Mouse (Mus musculus) ES-Bruce4 (cell line): ENCODE data around the gene Sgms1. TPM values are rescaled to one million over a fixed set of nuclear protein-coding genes. Genes with fewer than 3 reads are reported as not detected.
"Not testable (repeated sequence)": the region's sequence is repeated elsewhere in the genome, so short reads cannot be mapped to it uniquely, and the experiment has no call there.

Experiments used
- H3K27ac ChIP-seq: 2 replicates; pipeline ENCODE4 v1.5.1; 2012; ENCODE audit warnings: low read length, inconsistent platforms; ENCODE audit not compliant: insufficient read depth
- H3K27me3 ChIP-seq: 2 replicates; pipeline ENCODE4 v1.6.1; 2012; ENCODE audit warnings: mild to moderate bottlenecking, low read length, inconsistent platforms; ENCODE audit not compliant: control insufficient read depth, poor library complexity, insufficient read depth, severe bottlenecking
- H3K36me3 ChIP-seq: 2 replicates; pipeline ENCODE4 v1.6.1; 2012; ENCODE audit warnings: inconsistent platforms, mild to moderate bottlenecking, low read length, moderate library complexity; ENCODE audit not compliant: control insufficient read depth, poor library complexity, insufficient read depth, severe bottlenecking
- H3K4me1 ChIP-seq: one replicate; pipeline ENCODE4 v1.8.1; 2011; ENCODE audit warnings: low read length; ENCODE audit not compliant: control insufficient read depth, insufficient read depth
- H3K4me3 ChIP-seq: 2 replicates; pipeline ENCODE4 v1.5.1; 2011; ENCODE audit warnings: low read depth, mild to moderate bottlenecking, low read length
- H3K9ac ChIP-seq: 2 replicates; pipeline ENCODE4 v1.6.1; 2012; ENCODE audit warnings: low read depth, mild to moderate bottlenecking, inconsistent platforms; ENCODE audit not compliant: poor library complexity, severe bottlenecking
- H3K9me3 ChIP-seq: replicated peaks from 2 replicates; pipeline ENCODE4 v1.6.1; 2012; ENCODE audit warnings: mild to moderate bottlenecking, low read length, inconsistent platforms; ENCODE audit not compliant: control insufficient read depth, poor library complexity, insufficient read depth, severe bottlenecking
- CTCF ChIP-seq: IDR thresholded peaks from one replicate; pipeline ENCODE4 v1.8.1; 2011; ENCODE audit warnings: low read depth, low read length
- EP300 ChIP-seq: IDR thresholded peaks from 2 replicates; pipeline ENCODE4 v1.6.1; 2011; ENCODE audit warnings: low read depth, low read length; ENCODE audit not compliant: insufficient read depth
- POLR2A ChIP-seq: IDR thresholded peaks from one replicate; pipeline ENCODE4 v1.8.1; 2011; ENCODE audit warnings: low read length; ENCODE audit not compliant: insufficient read depth
- polyA plus RNA-seq: library from polyadenylated mRNA; stranded (reverse); fragments of >200 nt; gene quantifications from 2 replicates; pipeline ENCODE4 v1.2.4, GENCODE M21; 2011; ENCODE audit warnings: low read depth; ENCODE audit not compliant: missing spikeins, insufficient read depth, insufficient read length

Gene Sgms1
- polyA plus RNA-seq, 1 experiment, result 69.7 TPM

DNA sequence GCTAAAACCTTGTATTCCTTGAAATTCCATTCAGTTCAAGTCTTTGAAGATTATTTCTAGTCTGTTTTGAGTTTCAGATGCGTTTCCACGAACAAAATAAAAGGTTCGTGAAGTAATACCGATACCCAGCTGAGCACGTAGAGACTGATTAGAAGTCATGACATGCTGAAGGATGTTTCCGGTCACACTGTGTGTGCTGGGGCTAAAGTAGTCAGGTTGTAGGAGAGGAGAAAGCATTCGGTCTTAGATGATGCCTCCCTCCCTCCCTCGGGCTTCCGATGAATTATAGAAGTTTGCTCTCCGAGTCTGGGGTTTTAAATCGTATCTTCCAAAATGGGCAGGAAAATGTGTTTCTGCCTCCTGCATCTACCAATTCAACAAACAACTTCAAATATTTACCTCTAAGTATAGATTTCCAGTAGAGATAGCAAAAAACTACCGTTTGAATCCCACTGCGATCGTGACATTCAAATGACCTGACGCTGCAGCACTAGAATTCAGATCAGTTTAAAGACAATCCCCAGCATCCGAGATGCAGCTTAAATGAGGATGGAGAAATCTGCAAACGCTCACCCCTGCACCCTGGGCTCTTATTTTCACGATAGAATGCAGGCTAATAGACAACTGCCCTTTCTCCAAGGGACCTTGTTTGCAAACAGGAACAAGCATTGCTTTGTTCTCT is 287.1 kb downstream of the Sgms1 start:
- Histone ChIP-seq H3K4me1 (no peaks in the 10 kb centered on the region), H3K36me3 (no peaks in the 10 kb centered on the region)

DNA sequence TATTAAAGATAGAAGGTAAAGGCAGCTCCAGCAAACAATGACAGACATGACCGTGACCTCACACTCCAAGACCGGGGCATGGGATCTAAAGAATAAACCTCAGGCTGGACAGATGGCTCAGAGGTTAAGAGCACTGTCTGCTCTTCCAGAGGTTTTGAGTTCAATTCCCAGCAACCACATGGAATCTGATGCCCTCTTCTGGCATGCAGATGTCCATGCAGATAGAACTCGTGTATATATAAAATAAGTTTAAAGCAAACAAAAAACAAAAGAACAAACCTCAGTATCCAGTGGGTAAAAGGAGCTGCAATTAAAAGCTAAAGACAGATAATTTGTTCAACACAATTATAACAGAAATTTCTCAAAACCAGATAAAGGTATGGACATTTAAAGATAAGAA is 290.9 kb downstream of the Sgms1 start:
- H3K4me1 ChIP-seq, result no peaks in the 10 kb centered on the region
- H3K27me3 ChIP-seq, result no peaks in the 10 kb centered on the region
- H3K9ac ChIP-seq, result no peak overlapping the region
- H3K4me3 ChIP-seq, result no peak overlapping the region
- H3K9me3 ChIP-seq, result no peaks in the 10 kb centered on the region
- no peaks in the 10 kb centered on the region for H3K36me3 ChIP-seq
- TF ChIP-seq EP300 (no peak), CTCF (no peak), POLR2A (no peak)
- H3K27ac ChIP-seq, result no peak overlapping the region

More for the DNA sequence above, 287.1 kb downstream of the Sgms1 start:
- Histone ChIP-seq H3K27ac (no peak overlapping the region), H3K4me3 (no peak overlapping the region), H3K9ac (no peak overlapping the region), H3K9me3 (no peaks in the 10 kb centered on the region), H3K27me3 (peaks cover 3% of the 10 kb centered on the region)
- TF ChIP-seq CTCF, result no peak

DNA sequence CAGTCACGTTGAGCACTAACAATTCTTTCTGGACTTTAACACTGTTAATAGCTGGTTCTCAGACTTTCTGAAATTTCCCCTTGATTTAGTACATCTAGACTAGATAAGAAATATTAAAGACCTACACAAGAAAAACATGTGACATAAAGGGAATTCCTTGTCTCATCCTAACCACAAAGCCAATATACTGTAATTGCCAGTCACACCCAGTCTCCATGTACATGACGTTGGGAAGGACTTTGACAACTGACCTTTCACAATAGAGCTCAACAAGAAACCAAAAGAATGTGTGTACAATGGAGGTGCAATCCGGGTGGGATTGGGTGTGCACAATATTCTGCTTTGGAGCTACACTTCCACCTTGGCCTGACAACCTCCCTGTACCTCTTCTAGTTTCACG is 297.2 kb downstream of the Sgms1 start:
- Histone ChIP-seq H3K9me3 (no peaks in the 10 kb centered on the region), H3K27me3 (no peaks in the 10 kb centered on the region), H3K36me3 (no peaks in the 10 kb centered on the region), H3K9ac (no peak overlapping the region), H3K4me1 (no peaks in the 10 kb centered on the region), H3K4me3 (no peak overlapping the region), H3K27ac (no peak overlapping the region)
- no peak for TF ChIP-seq CTCF
- no peak for TF ChIP-seq EP300
- TF ChIP-seq POLR2A, result no peak

DNA sequence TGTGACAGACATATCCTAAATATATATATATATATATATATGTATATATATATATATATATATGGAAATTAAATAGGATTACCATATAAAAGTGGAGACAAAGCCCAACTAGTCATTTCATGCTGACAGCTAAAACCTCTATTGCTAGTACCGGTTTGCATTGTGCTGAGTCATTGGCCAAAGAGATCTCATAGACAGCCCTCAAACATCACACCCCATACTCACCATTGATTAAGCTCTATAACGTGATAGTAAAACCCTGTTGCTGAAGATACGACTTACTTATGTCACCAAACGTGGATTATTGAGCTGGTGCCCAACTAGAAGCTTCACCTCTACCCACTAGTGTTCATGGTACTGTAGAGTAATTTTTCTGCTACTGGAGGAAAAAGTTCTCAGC is 298.7 kb downstream of the Sgms1 start:
- no peak overlapping the region for H3K27ac ChIP-seq
- no peak overlapping the region for H3K4me3 ChIP-seq
- no peaks in the 10 kb centered on the region for H3K4me1 ChIP-seq
- no peak overlapping the region for H3K9ac ChIP-seq
- TF ChIP-seq POLR2A (no peak), CTCF (no peak), EP300 (no peak)
- no peaks in the 10 kb centered on the region for H3K36me3 ChIP-seq
- no peaks in the 10 kb centered on the region for H3K27me3 ChIP-seq
- no peaks in the 10 kb centered on the region for H3K9me3 ChIP-seq

- no peaks in the 10 kb centered on the region for H3K4me1 ChIP-seq
- H3K36me3 ChIP-seq, result no peaks in the 10 kb centered on the region
- H3K27me3 ChIP-seq, result no peaks in the 10 kb centered on the region
- H3K9ac ChIP-seq, result no peak overlapping the region
- no peaks in the 10 kb centered on the region for H3K9me3 ChIP-seq
- no peak for TF ChIP-seq EP300
- no peak for TF ChIP-seq POLR2A
- TF ChIP-seq CTCF, result no peak
- H3K4me3 ChIP-seq, result no peak overlapping the region
- no peak overlapping the region for H3K27ac ChIP-seq
Measured at GRCm38 (mm10) chr19:32088570-32088969, 300.9 kb downstream of the Sgms1 start.

GRCm38 (mm10) chr19:32087736-32088470 is 301.6 kb downstream of the Sgms1 start:
- no peak overlapping the region for H3K9ac ChIP-seq
- no peaks in the 10 kb centered on the region for H3K9me3 ChIP-seq
- H3K36me3 ChIP-seq, result no peaks in the 10 kb centered on the region
- H3K4me3 ChIP-seq, result no peak overlapping the region
- H3K4me1 ChIP-seq, result no peaks in the 10 kb centered on the region
- TF ChIP-seq CTCF (no peak), EP300 (no peak), POLR2A (no peak)
- H3K27ac ChIP-seq, result no peak overlapping the region
- H3K27me3 ChIP-seq, result no peaks in the 10 kb centered on the region

DNA sequence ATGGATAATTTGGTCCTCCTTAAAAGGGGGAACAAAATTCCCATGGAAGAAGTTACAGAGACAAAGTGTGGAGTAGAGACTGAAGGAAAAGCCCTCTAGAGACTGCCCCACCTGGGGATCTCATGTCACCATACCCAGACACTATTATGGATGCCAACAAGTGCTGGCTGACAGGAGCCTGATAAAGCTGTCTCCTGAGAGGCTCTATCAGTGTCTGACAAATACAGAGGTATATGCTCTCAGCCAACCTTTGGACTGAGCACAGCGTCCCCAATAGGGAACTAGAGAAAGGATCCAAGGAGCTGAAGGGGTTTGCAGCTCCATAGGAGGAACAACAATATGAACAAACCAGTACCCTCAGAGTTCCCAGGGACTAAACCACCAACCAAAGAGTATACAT is 304.7 kb downstream of the Sgms1 start:
- H3K4me3 ChIP-seq, H3K9ac ChIP-seq: not testable (repeated sequence)

More for the DNA sequence above, 304.7 kb downstream of the Sgms1 start:
- H3K4me1 ChIP-seq, H3K36me3 ChIP-seq, H3K27me3 ChIP-seq, H3K27ac ChIP-seq, H3K9me3 ChIP-seq: not testable (repeated sequence)
